Comparison of ENCODE assay signal across 8 mouse cellular contexts in the genomic region with DNA sequence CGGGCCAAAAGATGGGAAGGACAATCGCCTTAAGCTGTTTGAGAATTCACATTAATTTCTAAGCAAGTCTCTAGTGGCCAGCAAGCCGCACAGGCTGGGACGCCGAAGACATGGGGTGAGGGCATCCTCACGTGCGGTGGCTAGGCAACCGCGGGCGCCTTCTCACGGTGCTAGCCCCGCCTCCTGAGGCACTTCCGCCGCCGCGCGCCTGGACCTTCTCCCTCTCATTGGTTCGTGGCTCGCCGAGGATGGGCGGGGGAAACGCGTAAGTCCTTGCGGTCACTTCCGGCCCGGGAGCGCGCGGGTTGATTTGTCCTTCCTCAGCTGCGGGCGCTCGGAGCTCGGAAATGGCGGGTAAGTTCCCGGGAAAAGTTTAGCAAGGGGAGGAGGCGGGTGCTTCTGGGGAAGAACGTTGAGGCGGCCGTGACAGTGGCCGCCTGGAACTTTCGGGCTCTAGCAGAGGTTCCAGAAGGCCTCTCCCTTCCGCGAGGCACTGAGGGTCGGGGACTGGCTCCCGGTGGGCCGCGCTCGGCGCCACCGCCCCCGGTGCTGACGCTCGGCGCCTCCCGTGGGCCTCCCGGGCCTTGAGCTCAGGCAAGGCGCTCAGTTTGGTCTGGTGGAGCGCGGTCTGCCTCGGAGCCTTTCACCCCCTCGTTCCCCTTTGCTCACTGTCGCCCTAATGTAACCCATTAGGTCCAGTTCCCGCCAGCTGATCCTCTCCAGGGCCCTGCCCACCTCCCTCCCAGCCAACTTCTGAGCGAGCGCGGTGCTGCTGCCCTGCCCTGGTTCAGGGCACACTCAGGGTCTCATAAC. TPM values are rescaled to one million over a fixed set of nuclear protein-coding genes. Genes with fewer than 3 reads are reported as not detected.
DNase-seq lines count a peak whose midpoint lies in the region; ATAC-seq and TF ChIP-seq lines count a peak whose summit lies in the region.

Gene Hat1, plus strand, starts transcription at position 8 of the 813 bp plus-strand sequence.

- H3K4me3 ChIP-seq in forebrain, embryonic 14.5 days (ENCODE audit: low read depth, low read length), result peak within 1 kb of the TSS; percentile 93
- peak within 1 kb of the TSS; percentile 79 for H3K4me3 ChIP-seq in lung, adult 2 months (replicated peaks; ENCODE audit: extremely low read depth, low read depth, low read length)

- H3K27me3 ChIP-seq in forebrain, embryonic 14.5 days (replicated peaks; ENCODE audit: control insufficient read depth, insufficient read depth, low read length), result no peaks in the 10 kb centered on the region

- ATAC-seq in forebrain, embryonic 14.5 days, result peak; percentile 100
- peak; percentile 99 for ATAC-seq in neutrophil, adult 5-6 weeks (ENCODE audit: extremely low read depth, insufficient number of reproducible peaks, low FRiP score, poor library complexity, severe bottlenecking)

- 0 out of 2 replicates have a peak, but pooled peaks have one; percentile 14 for TF ChIP-seq POLR2A in lung, adult 2 months (IDR thresholded peaks at IDR 0.05; ENCODE audit: borderline replicate concordance, extremely low read depth, low read depth, low read length)

- no peak for TF ChIP-seq CTCF in lung, adult 2 months (IDR thresholded peaks at IDR 0.05; ENCODE audit: insufficient read depth, low read length)

- intact Hi-C loops in heart, postnatal 25 days (cut with DNase I), result loop anchor here (2.0 to 5.0 kb wide), 2 partner anchors 20 to 63 kb away; partner anchors contain the start of gene Metap1d

- H3K9ac ChIP-seq in forebrain, embryonic 14.5 days (ENCODE audit: low read length), result peak within 1 kb of the TSS; percentile 77

- H3K4me1 ChIP-seq in forebrain, embryonic 14.5 days (ENCODE audit: control insufficient read depth, insufficient read depth, low read length), result no peaks in the 10 kb centered on the region
- no peaks in the 10 kb centered on the region for H3K4me1 ChIP-seq in lung, adult 2 months (ENCODE audit: control insufficient read depth, insufficient read depth, low read length)

- 0 out of 2 replicates have a peak, but pooled peaks cover 5% of the 10 kb centered on the region for H3K36me3 ChIP-seq in forebrain, embryonic 14.5 days (ENCODE audit: control insufficient read depth, insufficient read depth, low read length)

- no peaks in the 10 kb centered on the region for H3K9me3 ChIP-seq in forebrain, embryonic 14.5 days (replicated peaks; ENCODE audit: control insufficient read depth, low read length)

- peak within 1 kb of the TSS; percentile 72 for H3K27ac ChIP-seq in forebrain, embryonic 14.5 days (ENCODE audit: low read depth, low read length)

- peak; percentile 96 for DNase-seq in ES-CJ7 (ENCODE audit: low read depth, low spot score)
- peak; percentile 91 for DNase-seq in cerebellum, adult 11 months
- peak; percentile 98 for DNase-seq in forebrain, embryonic 14.5 days (ENCODE audit: low spot score)
- DNase-seq in heart, postnatal 25 days (ENCODE audit: low spot score), result peak; percentile 91
- peak; percentile 91 to 96 for DNase-seq in layer of hippocampus, adult 18-20 months (ENCODE audit: low spot score in 2 of 2)
- peak; percentile 92 for DNase-seq in lung, adult 2 months
- peak; percentile 92 to 93 for DNase-seq in thymus, adult 18-20 months

- H3K4me2 ChIP-seq in forebrain, embryonic 14.5 days (ENCODE audit: low read length), result peak within 1 kb of the TSS; percentile 77

- WGBS in forebrain, embryonic 14.5 days, result under 1% methylated on average over 66 of the region's 66 CpGs
- WGBS in lung, adult 2 months, result under 1% methylated on average over 66 of the region's 66 CpGs

RNA-seq across cellular contexts. Expression of gene Hat1, which starts in this region (rescaled TPM):
- 89.0 and 96.6 TPM in 2 replicates for polyA plus RNA-seq in forebrain, embryonic 14.5 days (2014; fragmentation: Nextera tagmentation; extraction: Ambion mirVana)
- 10 to 100 TPM; 26.6 to 29.6 TPM for total RNA-seq in heart, postnatal 25 days (2021)
- 10 to 100 TPM; 14.7 to 18.3 TPM for total RNA-seq in layer of hippocampus, adult 18-20 months (2021)
- 2.1 and 4.2 TPM in 2 replicates for polyA plus RNA-seq in lung, adult 2 months (2012; rRNA removed)
- 33.9 and 37.0 TPM in 2 replicates for total RNA-seq in neutrophil, adult 5-6 weeks (2017)

Comparison
In these comparisons a context has a peak if more than half of its experiments do, and no peak if none do; other contexts are left out.
1. Peak in every context shown above with its lines: DNase-seq, ATAC-seq, H3K4me3 ChIP-seq and H3K27ac ChIP-seq.
2. RNA of gene Hat1 (polyA plus RNA-seq): 89.0 to 96.6 TPM in forebrain, embryonic 14.5 days; 2.1 to 4.2 TPM in lung, adult 2 months; every median in the first group is over 10 times any median in the second.